Mouse (Mus musculus) forebrain, postnatal 0 days (tissue): ENCODE measurements around the gene Gipc2. TPM values are rescaled to one million over a fixed set of nuclear protein-coding genes. Genes with fewer than 3 reads are reported as not detected.

Source experiments
- ATAC-seq: fragments of 200-750 bp; cut with Nextera tagmentation; 2 replicates; pipeline ENCODE4 v1.8.0; 2017; ENCODE audit warnings: mild to moderate bottlenecking, moderate library complexity
- DNase-seq: peaks from one replicate; pipeline ENCODE4 v3.0.0-alpha.2; 2015
- H3K27ac ChIP-seq: fragments of 300-500 bp; sonication (generic); 2 replicates; pipeline ENCODE4 v1.5.1; 2014; ENCODE audit warnings: low read depth, mild to moderate bottlenecking, antibody characterized with exemption, low read length, moderate library complexity, mixed read lengths
- H3K27me3 ChIP-seq: fragments of 300-500 bp; sonication (generic); 2 replicates; pipeline ENCODE4 v1.6.1; 2014; ENCODE audit warnings: mild to moderate bottlenecking, low read length, mixed read lengths; ENCODE audit not compliant: insufficient read depth
- H3K36me3 ChIP-seq: fragments of 300-500 bp; sonication (generic); 2 replicates; pipeline ENCODE4 v1.6.1; 2014; ENCODE audit warnings: mild to moderate bottlenecking, moderate library complexity; ENCODE audit not compliant: insufficient read depth
- H3K4me1 ChIP-seq: fragments of 300-500 bp; sonication (generic); 2 replicates; pipeline ENCODE4 v1.6.1; 2014; ENCODE audit warnings: antibody characterized with exemption; ENCODE audit not compliant: insufficient read depth
- H3K4me2 ChIP-seq: fragments of 300-500 bp; sonication (generic); 2 replicates; pipeline ENCODE4 v1.6.1; 2014; ENCODE audit warnings: low read depth, mild to moderate bottlenecking, moderate library complexity
- H3K4me3 ChIP-seq: fragments of 300-500 bp; sonication (generic); 2 replicates; pipeline ENCODE4 v1.5.1; 2014; ENCODE audit warnings: low read depth, low read length, mixed read lengths
- H3K9ac ChIP-seq: fragments of 300-500 bp; sonication (generic); 2 replicates; pipeline ENCODE4 v1.6.1; 2014; ENCODE audit warnings: mild to moderate bottlenecking
- H3K9me3 ChIP-seq: fragments of 300-500 bp; sonication (generic); 2 replicates; pipeline ENCODE4 v1.6.1; 2016; ENCODE audit warnings: low read length
- CTCF ChIP-seq: sonication (generic); IDR thresholded peaks from 2 replicates; pipeline ENCODE4 v1.5.1; 2016; ENCODE audit warnings: antibody characterized with exemption, control low read depth, low read depth
- WGBS: fragments of 180-500 bp; shearing (Covaris S2); extraction: QIAGEN DNeasy Blood & Tissue Kit; methylation state at CpG from one replicate; pipeline ENCODE4 v1.1.7; 2014; 5-methylcytosine and 5-hydroxymethylcytosine counted together
- polyA plus RNA-seq: library from polyadenylated mRNA; unstranded; fragments of >200 nt; fragmentation: Nextera tagmentation; extraction: Ambion mirVana; gene quantifications from 2 replicates; pipeline ENCODE4 v1.2.1, GENCODE M21; 2015
- total RNA-seq: library from RNA; depleted of rRNA; stranded (reverse); fragments of >200 nt; gene quantifications from 2 replicates; pipeline ENCODE4 v1.2.3, GENCODE M21; 2014

The Gipc2 gene
- total and polyA plus RNA-seq, 2 experiments from 2014 or later: 6.3 to 13.9 TPM

DNA sequence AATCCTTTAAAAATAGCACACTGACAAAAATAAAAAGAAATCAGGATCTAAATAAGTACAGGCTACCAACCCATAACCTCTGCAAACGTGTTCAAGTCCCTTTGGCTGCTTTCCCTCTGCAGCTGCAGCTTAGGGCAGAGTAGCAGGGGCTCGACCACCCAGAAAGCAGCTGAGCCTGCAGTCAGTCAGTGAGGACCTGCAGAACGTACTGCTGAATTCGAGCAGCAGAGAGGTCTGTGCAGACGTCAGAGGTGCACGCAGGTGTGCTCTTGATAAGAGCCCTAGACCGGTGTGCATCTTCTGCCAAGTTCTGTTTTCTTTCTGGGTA is 56.8 kb downstream of the Gipc2 start:
- Histone ChIP-seq H3K36me3 (no peaks in the 10 kb centered on the region), H3K27ac (no peak overlapping the region), H3K27me3 (no peaks in the 10 kb centered on the region), H3K4me2 (no peak overlapping the region), H3K4me3 (no peak overlapping the region), H3K9me3 (no peaks in the 10 kb centered on the region), H3K9ac (no peak overlapping the region), H3K4me1 (peaks cover 11% of the 10 kb centered on the region)
- WGBS: 27% methylated on average over 7 of the region's 7 CpGs
- no peak for TF ChIP-seq CTCF
- no peak for ATAC-seq
- DNase-seq: no peak

- WGBS: 8% methylated on average over 3 of the region's 3 CpGs
- DNase-seq: no peak
- no peak for TF ChIP-seq CTCF
These were observed 57.3 kb downstream of the Gipc2 start for GRCm38 (mm10) chr3:152108560-152109259.

GRCm38 (mm10) chr3:152108003-152108395 is 58.0 kb downstream of the Gipc2 start:
- no peaks in the 10 kb centered on the region for H3K36me3 ChIP-seq
- TF ChIP-seq CTCF: no peak
- H3K9me3 ChIP-seq: no peaks in the 10 kb centered on the region
- ATAC-seq (no peak), DNase-seq (no peak)
- H3K9ac ChIP-seq: no peak overlapping the region
- H3K4me1 ChIP-seq: peaks cover 11% of the 10 kb centered on the region
- 62% methylated on average over 5 of the region's 5 CpGs for WGBS
- no peak overlapping the region for H3K4me2 ChIP-seq
- no peaks in the 10 kb centered on the region for H3K27me3 ChIP-seq
- H3K27ac ChIP-seq: no peak overlapping the region
- H3K4me3 ChIP-seq: no peak overlapping the region

More at GRCm38 (mm10) chr3:152108560-152109259, 57.3 kb downstream of the Gipc2 start:
- no peak overlapping the region for H3K4me3 ChIP-seq
- no peaks in the 10 kb centered on the region for H3K36me3 ChIP-seq
- no peak for ATAC-seq
- H3K4me2 ChIP-seq: no peak overlapping the region
- H3K9ac ChIP-seq: no peak overlapping the region
- H3K27me3 ChIP-seq: no peaks in the 10 kb centered on the region
- H3K9me3 ChIP-seq: no peaks in the 10 kb centered on the region
- peaks cover 11% of the 10 kb centered on the region for H3K4me1 ChIP-seq
- no peak overlapping the region for H3K27ac ChIP-seq

- ATAC-seq (peak; percentile 19; the same call in 1 of the 2 replicates), DNase-seq (peak; percentile 35)
- no peak overlapping the region for H3K27ac ChIP-seq
- H3K4me1 ChIP-seq: peaks cover 11% of the 10 kb centered on the region
- no peaks in the 10 kb centered on the region for H3K36me3 ChIP-seq
- WGBS: 28% methylated on average over 30 of the region's 30 CpGs
- H3K4me2 ChIP-seq: peak overlapping the region; percentile 80
- no peaks in the 10 kb centered on the region for H3K27me3 ChIP-seq
- H3K9ac ChIP-seq: peak overlapping the region; percentile 52
- TF ChIP-seq CTCF: no peak
- H3K9me3 ChIP-seq: no peaks in the 10 kb centered on the region
- H3K4me3 ChIP-seq: peak overlapping the region; percentile 41
These were observed 58.7 kb downstream of the Gipc2 start for GRCm38 (mm10) chr3:152107149-152108002.

GRCm38 (mm10) chr3:152106225-152107148 is 59.5 kb downstream of the Gipc2 start:
- H3K27ac ChIP-seq: peak overlapping the region; percentile 50; the same call in 1 of the 2 replicates
- 0 out of 2 replicates have a peak, but pooled peaks have one; percentile 1 for TF ChIP-seq CTCF
- H3K36me3 ChIP-seq: no peaks in the 10 kb centered on the region
- WGBS: 1% methylated on average over 28 of the region's 28 CpGs
- H3K9me3 ChIP-seq: no peaks in the 10 kb centered on the region
- ATAC-seq (peak; percentile 87), DNase-seq (peak; percentile 81)
- H3K4me3 ChIP-seq: peak overlapping the region; percentile 41
- H3K4me2 ChIP-seq: peak overlapping the region; percentile 80
- H3K9ac ChIP-seq: peak overlapping the region; percentile 52
- H3K4me1 ChIP-seq: peaks cover 11% of the 10 kb centered on the region
- H3K27me3 ChIP-seq: no peaks in the 10 kb centered on the region

GRCm38 (mm10) chr3:152105341-152105740 is 60.7 kb downstream of the Gipc2 start:
- Histone ChIP-seq H3K36me3 (no peaks in the 10 kb centered on the region), H3K27ac (peak overlapping the region; percentile 69; the same call in 1 of the 2 replicates), H3K9ac (peak overlapping the region; percentile 52), H3K4me1 (peaks cover 7% of the 10 kb centered on the region), H3K4me3 (peak overlapping the region; percentile 24), H3K9me3 (no peaks in the 10 kb centered on the region), H3K4me2 (peak overlapping the region; percentile 80), H3K27me3 (no peaks in the 10 kb centered on the region)
- DNase-seq (peak; percentile 85), ATAC-seq (peak; percentile 84)
- TF ChIP-seq CTCF: peak; percentile 94
- WGBS: 2% methylated on average over 14 of the region's 14 CpGs
